Mouse (Mus musculus) intestine, postnatal 0 days (tissue): Measurements from ENCODE around the gene Ang. TPM values are rescaled to one million over a fixed set of nuclear protein-coding genes. Genes with fewer than 3 reads are reported as not detected.
A peak's percentile ranks its signal among the peaks of the same experiment; 100 is the strongest.

Experiments used
- ATAC-seq: fragments of 200-750 bp; cut with Nextera tagmentation; 2 replicates; pipeline ENCODE4 v1.8.0; 2017; ENCODE audit warnings: mild to moderate bottlenecking, moderate TSS enrichment, moderate library complexity
- H3K27ac ChIP-seq: fragments of 300-500 bp; sonication (generic); 2 replicates; pipeline ENCODE4 v1.5.1; 2014; ENCODE audit warnings: mild to moderate bottlenecking, low read depth, low read length, moderate library complexity
- H3K27me3 ChIP-seq: fragments of 300-500 bp; sonication (generic); replicated peaks from 2 replicates; pipeline ENCODE4 v1.6.1; 2014; ENCODE audit warnings: low read length, mixed read lengths; ENCODE audit not compliant: control insufficient read depth, insufficient read depth
- H3K36me3 ChIP-seq: fragments of 300-500 bp; sonication (generic); 2 replicates; pipeline ENCODE4 v1.6.1; 2014; ENCODE audit warnings: mild to moderate bottlenecking, moderate library complexity; ENCODE audit not compliant: control insufficient read depth, insufficient read depth
- H3K4me1 ChIP-seq: fragments of 300-500 bp; sonication (generic); replicated peaks from 2 replicates; pipeline ENCODE4 v1.6.1; 2014; ENCODE audit warnings: antibody characterized with exemption, low read length, mixed read lengths; ENCODE audit not compliant: control insufficient read depth, insufficient read depth
- H3K4me2 ChIP-seq: fragments of 300-500 bp; sonication (generic); replicated peaks from 2 replicates; pipeline ENCODE4 v1.6.1; 2014; ENCODE audit warnings: low read depth, mild to moderate bottlenecking, moderate library complexity
- H3K4me3 ChIP-seq: fragments of 300-500 bp; sonication (generic); 2 replicates; pipeline ENCODE4 v1.5.1; 2014; ENCODE audit warnings: low read depth, low read length
- H3K9ac ChIP-seq: fragments of 300-500 bp; sonication (generic); 2 replicates; pipeline ENCODE4 v1.6.1; 2014; ENCODE audit warnings: mild to moderate bottlenecking, low read depth, low read length
- H3K9me3 ChIP-seq: fragments of 300-500 bp; sonication (generic); 2 replicates; pipeline ENCODE4 v1.6.1; 2016; ENCODE audit warnings: mixed run types; ENCODE audit not compliant: control insufficient read depth
- CTCF ChIP-seq: sonication (generic); IDR thresholded peaks from 2 replicates; pipeline ENCODE4 v1.5.1; 2016; ENCODE audit warnings: low read depth, mild to moderate bottlenecking, control low read depth, antibody characterized with exemption, moderate library complexity
- WGBS: fragments of 180-500 bp; shearing (Covaris S2); extraction: QIAGEN DNeasy Blood & Tissue Kit; methylation state at CpG from one replicate; pipeline ENCODE4 v1.1.7; 2014; 5-methylcytosine and 5-hydroxymethylcytosine counted together
- polyA plus RNA-seq: library from polyadenylated mRNA; unstranded; fragments of >200 nt; fragmentation: Nextera tagmentation; extraction: Ambion mirVana; gene quantifications from 2 replicates; pipeline ENCODE4 v1.2.1, GENCODE M21; 2015

The Ang gene
- polyA plus RNA-seq, 1 experiment from 2014 or later: 114 TPM

DNA sequence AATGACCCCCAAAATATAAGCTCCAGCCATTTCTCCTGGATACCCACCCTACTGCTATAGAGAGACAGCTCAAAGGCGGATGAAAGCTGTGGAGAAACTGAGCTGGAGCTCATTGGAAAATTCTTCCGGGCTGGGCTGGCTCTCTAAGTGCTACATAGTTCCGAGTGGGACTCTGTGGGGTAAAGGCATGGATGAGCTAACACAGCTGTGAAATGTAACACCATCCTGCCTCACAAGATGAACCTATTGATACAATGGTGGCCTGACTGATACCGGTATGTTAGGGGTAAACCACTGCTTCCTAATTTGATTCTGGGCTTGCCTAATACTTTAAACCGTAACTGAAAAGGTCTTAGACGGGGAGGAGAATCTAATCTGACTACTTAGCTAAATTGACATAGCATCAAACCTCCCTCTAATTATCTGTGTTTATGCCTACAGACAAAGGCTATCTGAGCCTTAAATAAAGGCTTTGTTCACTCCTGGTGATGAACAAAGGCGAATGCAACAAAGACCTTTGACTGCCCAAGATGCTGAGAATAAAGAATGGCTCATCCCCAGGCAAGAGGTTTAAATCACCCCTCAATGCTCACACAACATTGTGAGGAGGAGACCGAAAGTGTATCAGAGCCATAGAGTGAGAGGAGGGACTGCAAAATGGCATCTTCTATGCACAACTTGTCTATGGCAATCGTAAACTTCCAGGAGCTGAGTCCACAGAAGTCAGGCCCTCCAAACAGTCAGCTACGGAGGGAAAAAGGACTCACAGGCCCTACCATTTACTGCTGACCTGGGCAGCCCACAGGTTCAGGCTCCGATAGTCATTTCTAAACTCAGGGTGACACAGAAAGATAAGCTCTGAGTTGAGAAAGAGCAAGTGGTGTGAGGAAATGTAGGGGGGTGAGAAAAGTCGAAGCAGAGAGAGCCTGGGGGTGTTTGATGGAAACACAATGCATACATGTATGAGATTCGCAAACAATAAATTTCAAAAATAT is 36.4 kb upstream of the Ang start:
- no peak overlapping the region for H3K4me2 ChIP-seq
- no peak for ATAC-seq
- H3K4me3 ChIP-seq: no peak overlapping the region
- no peaks in the 10 kb centered on the region for H3K36me3 ChIP-seq
- no peaks in the 10 kb centered on the region for H3K9me3 ChIP-seq
- H3K9ac ChIP-seq: no peak overlapping the region
- no peak overlapping the region for H3K27ac ChIP-seq
- H3K27me3 ChIP-seq: no peaks in the 10 kb centered on the region
- no peak for TF ChIP-seq CTCF
- 73% methylated on average over 13 of the region's 13 CpGs for WGBS
- no peaks in the 10 kb centered on the region for H3K4me1 ChIP-seq

DNA sequence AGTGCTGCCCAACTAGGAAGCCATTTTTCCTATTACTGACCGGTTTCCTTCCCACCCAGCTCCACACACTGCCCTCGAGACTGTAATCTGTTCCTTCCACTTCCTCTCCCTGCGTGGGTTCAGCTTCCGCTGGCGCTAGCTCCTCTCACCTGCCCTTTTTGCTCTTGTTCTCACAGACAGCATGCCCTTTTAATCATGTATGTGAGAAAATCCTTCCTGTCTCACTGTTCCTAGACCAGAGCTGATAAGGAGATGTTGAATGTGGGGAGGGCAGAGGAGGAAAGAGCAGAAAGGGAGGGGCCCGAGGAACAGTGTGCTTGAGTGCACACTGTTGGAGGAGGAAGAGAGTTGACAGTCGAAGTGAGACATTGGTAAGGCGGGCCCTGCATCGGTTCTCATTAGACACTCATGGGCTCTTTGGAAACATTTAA is 33.5 kb upstream of the Ang start, which contains the start of gene Rnase12:
TSS of gene Rnase12 (minus strand) at position 261 of the 431 bp plus-strand sequence.
- Histone ChIP-seq H3K4me1 (no peaks in the 10 kb centered on the region), H3K27me3 (no peaks in the 10 kb centered on the region), H3K36me3 (no peaks in the 10 kb centered on the region), H3K9me3 (no peaks in the 10 kb centered on the region), H3K4me3 (no peak within 1 kb of the TSS), H3K9ac (no peak within 1 kb of the TSS), H3K4me2 (peak within 1 kb of the TSS; percentile 39), H3K27ac (no peak within 1 kb of the TSS)
- peak; percentile 52; the same call in 1 of the 2 replicates for ATAC-seq
- 33% methylated on average over 9 of the region's 9 CpGs for WGBS
- TF ChIP-seq CTCF: no peak

DNA sequence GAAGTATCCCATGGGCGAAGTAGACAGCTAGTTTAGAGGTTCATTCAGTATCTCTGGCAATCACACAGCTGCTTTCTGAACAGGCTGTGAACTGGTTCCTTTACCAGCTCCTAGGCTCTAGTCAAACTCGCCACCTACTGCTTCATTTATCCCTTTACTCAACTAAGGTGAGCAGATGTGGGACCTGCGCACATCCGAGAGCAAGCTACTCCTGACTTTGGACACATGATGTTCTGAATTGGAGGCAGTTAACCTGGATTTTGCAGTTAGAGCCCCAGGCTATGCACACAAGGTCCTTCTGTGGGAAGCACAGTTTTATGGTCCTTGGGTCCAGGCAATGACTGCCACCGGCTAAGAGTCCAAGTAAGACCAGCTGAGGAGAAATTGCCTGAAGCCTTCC is 30.2 kb upstream of the Ang start:
- Histone ChIP-seq H3K4me1 (no peaks in the 10 kb centered on the region), H3K27me3 (no peaks in the 10 kb centered on the region), H3K36me3 (no peaks in the 10 kb centered on the region), H3K9ac (no peak overlapping the region), H3K27ac (no peak overlapping the region), H3K4me2 (no peak overlapping the region), H3K4me3 (no peak overlapping the region), H3K9me3 (no peaks in the 10 kb centered on the region)
- 93% methylated on average over 5 of the region's 5 CpGs for WGBS
- no peak for ATAC-seq
- no peak for TF ChIP-seq CTCF

- Histone ChIP-seq H3K4me1 (no peaks in the 10 kb centered on the region), H3K9me3 (no peaks in the 10 kb centered on the region), H3K27me3 (no peaks in the 10 kb centered on the region), H3K27ac (no peak overlapping the region), H3K9ac (no peak overlapping the region), H3K4me3 (no peak overlapping the region), H3K36me3 (no peaks in the 10 kb centered on the region), H3K4me2 (no peak overlapping the region)
- ATAC-seq: no peak
- 43% methylated on average over 5 of the region's 5 CpGs for WGBS
- no peak for TF ChIP-seq CTCF
Observed at GRCm38 (mm10) chr14:51068956-51069355, 22.0 kb upstream of the Ang start.

GRCm38 (mm10) chr14:51069617-51070016 is 21.3 kb upstream of the Ang start:
- Histone ChIP-seq H3K4me3 (no peak overlapping the region), H3K4me1 (no peaks in the 10 kb centered on the region), H3K27me3 (no peaks in the 10 kb centered on the region), H3K36me3 (no peaks in the 10 kb centered on the region), H3K9me3 (no peaks in the 10 kb centered on the region), H3K4me2 (no peak overlapping the region), H3K9ac (no peak overlapping the region), H3K27ac (no peak overlapping the region)
- peak; percentile 59 for TF ChIP-seq CTCF
- no peak for ATAC-seq
- WGBS: 96% methylated on average over 2 of the region's 2 CpGs

DNA sequence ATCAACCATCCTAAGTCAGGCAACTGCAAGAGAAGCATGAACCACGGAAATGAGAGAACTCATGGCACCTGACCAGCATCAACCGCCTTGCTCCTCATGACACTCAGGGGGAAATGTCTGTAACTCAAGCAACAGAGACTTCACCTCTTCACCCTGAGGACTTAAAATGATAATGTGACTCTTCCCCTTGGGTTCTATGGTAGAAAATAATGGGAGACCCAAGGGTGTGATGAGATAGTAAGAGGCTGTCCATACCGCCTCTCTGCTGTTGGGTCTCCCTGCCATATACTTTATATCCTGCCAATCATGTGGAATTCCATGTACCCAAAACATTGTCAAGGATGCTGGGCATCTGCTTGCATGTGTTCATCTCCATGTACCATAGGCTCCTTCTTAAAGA is 16.6 kb upstream of the Ang start, which contains the start of gene Olfr750:
TSS of gene Olfr750 (minus strand) at position 101 of the 400 bp plus-strand sequence.
- no peak for ATAC-seq

More for the DNA sequence above, 16.6 kb upstream of the Ang start, which contains the start of gene Olfr750:
- H3K4me1 ChIP-seq: no peaks in the 10 kb centered on the region
- TF ChIP-seq CTCF: no peak
- no peak within 1 kb of the TSS for H3K4me3 ChIP-seq
- H3K27me3 ChIP-seq: no peaks in the 10 kb centered on the region
- WGBS: 90% methylated on average over 3 of the region's 3 CpGs
- no peaks in the 10 kb centered on the region for H3K9me3 ChIP-seq
- H3K4me2 ChIP-seq: no peak within 1 kb of the TSS
- H3K36me3 ChIP-seq: no peaks in the 10 kb centered on the region
- no peak within 1 kb of the TSS for H3K27ac ChIP-seq
- H3K9ac ChIP-seq: no peak within 1 kb of the TSS
